Mouse (Mus musculus): Measurements from ENCODE around the gene H2-T3.
A peak's percentile ranks its signal among the peaks of the same experiment; 100 is the strongest.

DNA sequence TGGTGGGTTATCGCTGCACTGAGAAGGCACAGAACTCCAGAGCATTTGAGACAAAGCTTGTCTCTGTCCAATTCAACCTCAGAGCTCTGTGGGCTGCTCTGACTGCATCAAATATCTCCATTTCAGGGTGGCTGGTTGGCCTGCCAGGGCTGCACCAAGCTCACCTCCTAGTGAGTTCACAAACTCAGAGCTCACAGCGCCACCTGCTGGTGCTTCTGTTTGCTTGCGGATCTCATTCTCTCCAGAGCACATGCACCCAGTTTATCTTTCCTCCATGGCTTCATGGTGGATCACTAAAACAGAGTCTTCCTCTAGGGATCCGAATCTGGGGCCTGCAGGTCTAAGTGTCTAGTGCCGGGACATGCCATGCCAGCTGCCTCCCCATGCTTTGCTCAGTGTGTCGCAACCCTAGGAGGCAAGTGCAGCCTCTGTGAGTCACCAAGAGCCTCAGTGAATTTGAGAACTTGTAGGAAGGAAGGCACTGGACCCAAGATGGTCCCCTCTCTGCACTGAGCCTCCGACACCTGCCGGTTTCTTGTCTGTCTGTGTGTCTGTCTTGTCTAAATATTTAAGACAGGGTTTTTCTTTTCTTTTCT lies 3.6 kb upstream of the H2-T3 start:
- no peak for TF ChIP-seq EP300 (optimal IDR thresholded peaks at IDR 0.05)
- TF ChIP-seq CTCF (IDR thresholded peaks at IDR 0.05; ENCODE audit: low read depth) = peak; percentile 89

Measured in stomach, postnatal 0 days (tissue).